Mouse (Mus musculus) adrenal gland, postnatal 4 days (tissue): ENCODE results near the gene Rnf157. TPM values are rescaled to one million over a fixed set of nuclear protein-coding genes. Genes with fewer than 3 reads are reported as not detected.
"Not testable (repeated sequence)": the region's sequence is repeated elsewhere in the genome, so short reads cannot be mapped to it uniquely, and the experiment has no call there.

Source experiments
- DNase-seq, 2 experiments: peaks; one replicate each; pipeline ENCODE4 v3.0.0; 2021 to 2022; ENCODE audit warnings: low spot score in 2 of 2, mixed read lengths in 2 of 2
- total RNA-seq, 2 experiments: library from RNA; stranded (reverse); gene quantifications; 2 replicates each; pipeline ENCODE4 v1.2.3; 2021

Rnf157 gene
- total RNA-seq, 2 experiments from 2014 or later = 20.0 to 22.0 TPM

DNA sequence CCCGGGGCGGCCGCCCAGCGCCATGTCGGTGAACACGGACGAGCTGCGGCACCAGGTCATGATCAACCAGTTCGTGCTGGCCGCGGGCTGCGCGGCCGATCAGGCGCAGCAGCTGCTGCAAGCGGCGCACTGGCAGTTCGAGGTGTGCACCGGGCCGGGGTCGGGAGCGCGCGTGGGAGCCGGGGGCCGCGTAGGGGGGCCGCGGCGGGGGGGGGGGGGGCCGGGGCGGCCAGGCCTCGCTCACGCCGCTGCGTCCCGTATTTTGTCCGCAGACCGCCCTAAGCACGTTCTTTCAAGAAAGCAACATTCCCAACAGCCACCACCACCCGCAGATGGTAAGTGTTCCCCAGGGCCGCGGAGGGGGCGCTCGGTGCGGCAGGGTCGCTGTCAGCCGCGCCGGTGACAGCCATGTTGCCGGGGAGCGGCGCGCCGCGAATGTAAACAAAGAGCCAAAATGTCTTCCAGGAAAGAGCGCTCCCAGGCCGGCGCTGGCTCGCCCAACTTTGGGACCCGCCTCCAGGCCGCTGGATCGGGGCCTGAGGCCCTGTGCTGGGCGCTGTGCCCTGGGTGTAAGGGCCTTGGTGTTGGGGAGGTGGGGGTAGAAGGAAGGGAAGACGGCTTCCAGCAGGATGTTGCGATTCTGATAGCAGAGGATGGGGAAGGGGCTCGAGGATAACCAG, 21.6 kb upstream of the Rnf157 start:
- DNase-seq = no peak

DNA sequence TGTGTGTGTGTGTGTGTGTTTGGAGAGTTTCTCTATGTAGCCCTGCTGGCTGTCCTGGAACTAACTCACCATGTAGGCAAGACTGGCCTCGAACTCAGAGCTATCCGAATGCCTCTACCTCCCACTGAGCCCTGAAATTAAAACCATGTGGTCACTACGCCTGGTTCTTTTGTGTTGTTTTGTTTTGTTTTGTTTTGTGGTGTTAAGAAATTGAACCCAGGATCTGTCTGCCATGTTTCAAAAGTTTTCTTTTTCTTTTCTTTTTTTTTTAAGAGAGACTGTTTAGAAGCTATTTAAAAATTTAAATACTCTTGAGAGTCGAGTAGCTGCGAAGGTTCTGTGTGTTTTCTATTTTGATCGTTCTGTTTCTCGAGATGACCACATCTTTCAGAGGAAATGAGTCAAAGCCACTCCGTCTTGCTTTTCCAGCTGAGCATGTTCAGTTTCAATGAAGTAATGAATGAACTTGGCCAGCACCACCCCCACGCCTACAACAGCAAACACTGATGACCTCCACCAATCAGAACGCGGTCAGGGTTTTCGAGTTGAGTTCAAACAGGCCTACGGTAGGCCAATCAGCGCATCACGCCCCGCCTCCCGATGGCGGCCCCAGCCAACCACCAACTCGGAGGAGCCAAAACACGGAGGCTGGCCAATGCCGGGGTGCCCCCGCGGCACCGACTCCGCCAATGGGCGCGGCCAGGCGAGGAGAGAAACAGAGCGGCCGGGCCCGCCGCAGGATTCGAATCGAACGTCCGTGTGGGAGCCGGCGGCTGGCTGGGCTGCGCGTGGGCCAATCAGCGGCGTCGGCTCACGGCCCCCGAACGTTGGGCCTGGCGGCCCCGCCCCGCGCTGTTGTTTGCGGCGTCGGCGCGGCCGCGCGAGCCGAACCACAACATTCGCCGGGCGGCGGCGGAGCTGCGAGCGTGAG, 20.8 kb upstream of the Rnf157 start, which contains the start of gene Ubald2:
Gene Ubald2, plus strand, starts transcription at position 739 of the 931 bp plus-strand sequence.
- peak; percentile 97 to 99 for DNase-seq

DNA sequence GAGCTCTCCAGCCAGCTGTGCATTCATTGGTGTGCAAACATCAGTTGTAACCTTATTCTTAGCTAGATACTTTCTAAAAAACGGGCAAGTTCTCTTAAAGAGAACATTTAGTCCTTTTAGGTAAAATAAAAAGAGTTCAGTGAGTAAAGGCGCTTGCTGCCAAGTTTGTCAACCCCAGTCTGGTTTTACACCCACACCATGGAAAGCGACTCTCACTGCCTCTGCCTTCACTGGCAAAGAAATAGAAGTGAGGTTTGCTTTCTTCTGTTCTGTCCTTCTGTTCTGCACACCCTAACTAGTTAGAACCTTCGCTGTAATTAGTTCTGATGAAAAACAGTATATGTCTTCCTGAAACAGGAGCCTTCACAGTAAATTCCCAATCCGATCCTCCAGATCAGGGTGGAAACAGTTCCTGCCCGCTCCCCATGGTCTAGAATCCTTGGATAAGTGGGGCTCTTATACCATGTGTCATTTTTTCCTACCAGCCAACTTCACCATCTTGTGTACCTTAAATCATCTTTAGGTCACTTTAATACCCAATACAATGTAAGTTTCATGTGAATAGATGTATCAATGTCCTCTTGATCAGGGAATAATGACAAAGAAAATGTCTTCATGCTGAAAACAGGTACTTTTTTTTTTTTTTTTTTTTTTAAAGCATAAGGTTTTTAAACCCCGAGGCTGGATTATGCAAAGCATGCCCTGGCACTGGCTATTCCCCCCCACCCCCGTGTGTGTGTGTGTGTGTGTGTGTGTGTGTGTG, 19.9 kb upstream of the Rnf157 start:
- DNase-seq = no peak

DNA sequence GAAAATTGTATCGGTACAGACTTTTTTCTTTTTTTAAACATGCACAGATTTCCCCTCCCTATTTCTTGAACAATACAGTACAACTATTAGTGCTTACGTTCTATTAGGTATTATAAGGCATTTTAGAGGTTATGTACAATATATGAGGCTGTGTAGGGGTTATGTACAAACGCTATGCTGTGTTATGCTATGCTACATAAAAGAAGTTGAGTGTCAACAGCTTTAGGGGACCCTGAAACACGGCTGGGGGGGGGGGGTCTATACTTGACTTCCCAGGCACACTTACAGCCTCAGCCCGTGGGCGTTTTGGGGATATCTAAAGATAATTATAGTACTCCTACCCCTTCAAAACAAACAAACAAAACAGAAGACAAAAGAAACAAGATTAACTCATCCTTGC, 19.3 kb upstream of the Rnf157 start:
- DNase-seq = no peak

DNA sequence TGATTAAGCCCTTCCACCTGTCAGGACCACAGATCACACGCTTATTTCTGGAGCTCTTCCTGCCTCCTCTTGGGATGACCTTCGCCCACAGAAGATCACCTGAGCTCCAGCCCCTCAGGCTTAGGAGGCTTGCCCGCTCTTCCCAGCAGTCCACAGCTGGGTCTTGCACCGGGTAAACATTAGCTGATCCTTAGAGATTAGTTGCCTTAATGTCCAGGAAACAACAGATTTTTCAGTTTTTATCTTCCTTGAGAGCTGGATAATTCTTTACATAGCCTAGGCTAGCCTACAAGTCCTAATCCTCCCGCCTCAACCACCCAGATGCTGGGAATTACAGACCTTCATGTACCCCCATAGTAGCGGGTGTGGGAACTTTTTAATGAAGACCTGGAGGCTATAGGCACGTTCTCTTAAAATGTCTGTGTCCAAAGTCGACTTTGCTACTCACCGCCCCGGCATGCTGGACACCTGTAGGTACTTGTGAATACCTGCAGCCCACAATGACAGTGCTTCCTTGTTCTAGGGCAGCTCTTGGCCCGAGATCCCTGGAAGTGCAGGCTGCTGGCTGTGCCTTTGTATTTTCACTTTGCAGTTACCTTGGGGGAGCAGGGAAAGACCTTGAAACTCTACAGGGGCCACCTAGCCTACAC, 18.7 kb upstream of the Rnf157 start:
- no peak for DNase-seq

DNA sequence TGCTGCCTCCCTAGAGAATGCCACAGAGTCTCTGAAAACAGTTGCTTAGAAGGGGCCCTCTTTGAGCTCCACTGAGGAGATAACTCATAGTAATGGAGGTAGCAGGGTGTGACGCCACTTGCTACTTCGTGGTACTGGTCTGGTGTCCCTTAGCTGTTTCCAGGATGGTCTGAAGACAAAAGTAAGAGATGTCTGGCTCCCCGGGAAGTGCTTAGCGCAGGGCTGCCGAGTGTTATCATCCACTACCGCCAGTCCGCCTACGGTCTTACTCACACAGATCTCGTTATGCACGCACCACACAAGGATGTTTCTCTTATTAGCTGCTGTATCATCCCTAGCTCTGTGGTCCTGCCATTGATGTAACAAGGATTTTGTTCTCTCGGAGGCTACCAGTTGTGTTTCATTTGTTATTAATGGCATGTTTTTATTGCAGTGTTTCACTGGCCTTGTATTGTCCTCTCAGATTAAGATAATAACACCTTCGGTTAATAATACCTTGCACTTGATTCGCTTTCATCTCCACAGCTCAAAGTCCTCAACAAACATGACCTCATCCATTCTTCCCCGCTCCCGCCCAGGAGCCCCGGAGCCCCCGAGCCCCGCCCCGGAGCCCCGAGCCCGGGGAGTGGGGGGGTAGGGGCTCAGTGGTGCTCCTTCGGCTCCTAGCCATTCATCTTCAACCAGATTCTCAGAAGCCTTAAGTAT, 18.0 kb upstream of the Rnf157 start:
- no peak for DNase-seq

DNA sequence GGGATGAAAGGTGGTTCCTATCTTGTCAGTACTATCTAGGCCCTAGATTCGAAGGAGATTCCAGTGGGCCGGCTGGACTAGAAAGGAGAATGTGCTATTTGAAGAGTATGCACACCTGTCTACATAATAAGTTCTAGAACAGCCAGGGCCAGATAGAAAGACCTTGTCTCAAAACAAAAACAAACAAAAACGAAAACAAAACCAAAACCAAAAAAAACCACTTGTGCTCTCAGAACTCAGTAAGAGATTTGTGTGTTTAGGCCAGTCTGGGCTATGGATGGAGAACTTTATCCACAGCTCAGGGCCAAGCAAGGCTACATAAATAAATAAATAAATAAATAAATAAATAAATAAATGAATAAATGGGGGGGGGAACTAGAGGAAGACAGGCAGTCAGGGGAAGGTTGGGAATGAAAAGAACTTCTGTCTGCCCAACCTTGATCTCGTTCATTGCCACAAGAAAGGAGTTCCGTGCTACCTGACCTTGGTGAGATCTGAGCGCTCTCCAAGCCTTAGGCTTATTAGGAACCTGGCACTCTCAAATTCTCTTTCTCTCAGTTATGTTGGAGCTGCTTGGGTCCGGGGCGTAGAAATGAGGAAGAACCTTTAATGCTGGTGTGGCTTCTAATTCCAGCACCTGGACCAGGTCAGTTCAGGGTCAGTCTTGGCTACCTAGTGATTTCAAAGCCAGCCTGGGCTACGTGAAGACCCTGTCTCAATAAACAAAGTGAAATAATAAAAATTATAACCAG, 17.2 kb upstream of the Rnf157 start:
- no peak for DNase-seq

DNA sequence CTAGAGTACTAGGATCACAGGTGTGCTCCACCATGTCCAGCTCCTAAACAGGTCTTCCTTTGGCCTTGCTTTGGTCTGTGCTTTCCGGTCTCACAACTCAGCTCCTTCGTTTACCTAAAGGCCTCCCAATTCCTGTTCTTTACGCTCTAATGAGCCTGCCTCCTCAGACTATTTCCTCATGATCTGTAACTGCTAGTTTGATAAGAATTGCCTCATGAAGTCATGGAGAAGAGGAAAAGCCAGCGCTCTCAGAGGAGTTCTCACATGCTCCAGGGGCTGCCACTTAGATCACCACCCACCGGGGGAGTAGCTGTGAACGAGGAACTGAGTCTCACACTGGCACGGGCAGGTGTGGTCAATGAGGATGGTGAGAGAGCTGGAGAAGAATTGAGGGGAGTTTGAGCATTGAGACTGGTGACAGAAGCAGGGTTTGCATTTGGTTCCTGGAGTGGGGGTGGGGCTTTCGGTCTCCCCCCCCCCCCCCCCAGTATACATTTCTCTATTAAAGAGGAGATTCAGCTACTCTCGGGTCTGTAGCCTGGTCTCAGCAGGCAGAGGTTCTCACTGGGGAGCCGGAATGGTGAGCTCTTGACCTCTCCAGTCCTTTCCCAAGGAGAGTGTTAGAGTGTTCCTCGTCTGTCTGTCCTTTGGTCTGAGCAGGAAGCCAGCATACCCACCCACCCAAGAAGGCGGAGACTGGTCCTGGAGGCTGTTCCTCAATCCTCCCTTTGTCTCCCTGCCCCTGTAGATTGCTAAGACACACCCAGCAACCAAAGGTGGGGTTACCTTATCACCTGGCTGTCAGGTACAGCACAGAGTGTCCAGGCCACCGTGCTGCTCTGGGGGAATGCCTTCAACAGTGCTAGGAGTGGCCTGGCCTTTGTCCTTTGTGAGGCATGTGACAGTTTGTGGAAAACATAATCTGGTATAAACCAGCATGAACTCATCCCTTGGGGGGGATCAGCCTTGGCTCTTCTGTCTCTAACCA, 16.3 kb upstream of the Rnf157 start:
- DNase-seq = no peak

DNA sequence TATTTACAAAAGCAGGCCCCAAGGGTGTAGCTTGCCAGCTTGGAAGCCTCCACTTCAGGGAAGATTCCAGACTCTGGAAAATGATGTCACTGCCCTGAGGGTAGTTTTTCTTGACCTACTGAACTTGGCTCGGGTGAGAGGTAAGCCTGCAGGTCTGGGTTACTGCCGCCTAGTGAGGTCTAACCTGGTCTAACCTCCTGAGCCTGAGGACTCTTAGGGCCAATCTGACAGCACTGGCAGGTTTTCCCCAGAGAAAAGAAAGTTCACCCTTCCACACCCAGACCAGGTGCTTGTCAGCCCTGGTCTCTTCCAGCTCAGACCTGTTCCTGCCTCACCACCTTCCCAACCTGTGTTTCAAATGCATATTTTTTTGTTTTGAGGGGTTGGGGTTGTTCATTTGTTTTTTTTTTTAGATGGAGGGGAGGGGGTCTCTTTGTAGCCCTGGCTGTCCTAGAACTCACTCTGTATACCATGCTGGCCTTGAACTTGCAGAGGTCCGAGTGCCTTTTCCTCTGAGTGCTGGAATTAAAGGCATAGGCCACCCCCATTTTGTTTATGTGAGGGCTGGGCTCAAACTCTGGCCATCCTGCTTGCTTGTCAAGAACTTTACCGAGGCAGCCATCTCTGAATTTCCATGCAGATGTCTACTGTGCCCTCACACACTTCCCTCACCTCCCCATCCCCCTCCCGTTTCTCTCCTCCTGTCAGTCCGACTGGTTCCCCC, 14.2 kb upstream of the Rnf157 start:
- DNase-seq = no peak

DNA sequence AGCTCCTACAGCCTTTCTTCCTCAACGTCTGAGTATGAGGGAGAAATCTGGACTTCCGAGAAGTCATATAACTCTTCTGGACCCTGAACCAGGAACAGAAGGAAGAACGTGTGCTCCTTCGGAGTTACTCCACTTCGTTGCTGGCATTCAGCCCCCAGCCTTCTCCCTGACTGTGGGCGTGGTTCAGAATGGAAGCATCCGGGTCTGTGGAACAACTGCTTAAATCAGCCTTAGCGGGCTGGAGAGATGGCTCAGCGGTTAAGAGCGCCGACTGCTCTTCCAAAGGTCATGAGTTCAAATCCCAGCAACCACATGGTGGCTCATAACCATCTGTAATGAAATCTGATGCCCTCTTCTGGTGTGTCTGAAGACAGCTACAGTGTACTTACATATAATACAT, 13.5 kb upstream of the Rnf157 start:
- DNase-seq = not testable (repeated sequence)

DNA sequence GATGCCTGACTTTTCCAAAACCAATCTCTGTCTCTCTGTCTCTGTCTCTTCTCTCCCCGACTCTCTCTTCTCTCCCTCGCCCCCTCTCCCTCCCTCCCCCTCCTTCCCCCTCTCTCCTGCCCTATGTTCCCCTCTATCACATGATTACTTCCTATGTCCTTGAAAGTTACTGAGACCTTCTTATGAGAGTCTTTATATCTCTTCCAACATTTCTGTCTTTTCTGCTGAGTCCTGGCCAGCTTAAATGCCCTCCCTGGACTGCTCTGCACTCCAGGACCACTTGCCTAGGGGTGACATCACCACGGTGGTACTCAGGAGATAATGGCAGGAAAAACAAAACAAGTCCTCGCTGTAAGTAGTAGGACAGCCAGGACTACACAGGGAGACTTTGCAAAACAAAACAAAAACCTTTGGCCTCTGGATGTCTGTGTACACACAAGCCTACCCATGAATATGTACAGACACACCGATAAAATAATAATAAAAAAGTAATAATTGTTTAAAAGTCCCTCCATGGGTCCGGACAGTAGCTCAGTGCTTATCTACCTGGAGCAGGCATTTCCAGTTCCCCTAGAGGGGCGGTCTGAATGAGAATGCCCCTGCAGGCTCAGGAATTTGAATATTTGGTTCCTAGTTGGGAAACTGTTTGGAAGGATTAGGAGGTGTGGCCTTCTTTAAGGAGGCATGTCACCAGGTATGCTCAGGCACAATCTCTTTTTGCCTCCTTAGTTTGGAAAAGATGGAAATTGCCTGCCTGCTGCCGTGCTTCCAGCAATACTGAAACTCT, 12.0 kb upstream of the Rnf157 start:
- no peak for DNase-seq

DNA sequence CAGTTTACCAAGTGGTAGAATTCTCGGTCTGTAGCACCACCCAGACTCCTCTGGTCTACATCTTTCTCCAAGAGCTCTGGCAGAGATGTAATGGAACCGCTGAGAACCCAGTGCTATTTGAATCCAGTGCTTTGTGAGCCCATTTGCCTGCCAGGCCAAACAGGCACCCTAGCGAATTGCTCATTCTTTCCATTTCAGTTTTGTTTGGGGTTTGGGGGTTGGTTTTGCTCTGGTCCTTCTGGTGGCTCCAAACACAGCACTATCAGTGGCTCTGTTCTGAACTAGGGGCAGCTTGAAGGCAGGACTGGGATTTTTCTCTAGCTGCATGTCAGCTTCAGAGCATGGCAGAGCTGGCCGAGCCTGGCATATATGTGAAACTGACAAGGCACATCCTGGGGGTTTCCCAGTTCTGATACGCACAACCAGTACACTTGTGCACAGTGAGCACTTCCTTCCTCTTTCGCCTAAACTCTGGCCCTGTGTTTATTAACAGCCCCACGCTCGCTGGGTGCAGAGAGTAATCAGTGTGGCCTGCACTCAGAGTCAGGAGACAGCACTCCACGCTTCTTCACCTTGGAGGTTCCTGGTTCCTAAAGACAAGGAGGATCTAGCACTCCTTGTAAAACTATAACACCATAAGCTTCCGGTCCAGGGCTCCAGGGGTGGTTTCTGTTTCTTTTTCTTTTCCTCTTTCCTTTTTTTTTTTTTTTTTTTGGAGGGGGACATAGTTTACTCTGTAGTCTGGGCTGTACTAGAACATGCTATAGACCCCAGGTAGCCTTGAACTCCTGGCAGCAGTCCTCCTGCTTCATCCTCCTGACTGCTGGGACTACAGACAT, 11.2 kb upstream of the Rnf157 start:
- no peak for DNase-seq

DNA sequence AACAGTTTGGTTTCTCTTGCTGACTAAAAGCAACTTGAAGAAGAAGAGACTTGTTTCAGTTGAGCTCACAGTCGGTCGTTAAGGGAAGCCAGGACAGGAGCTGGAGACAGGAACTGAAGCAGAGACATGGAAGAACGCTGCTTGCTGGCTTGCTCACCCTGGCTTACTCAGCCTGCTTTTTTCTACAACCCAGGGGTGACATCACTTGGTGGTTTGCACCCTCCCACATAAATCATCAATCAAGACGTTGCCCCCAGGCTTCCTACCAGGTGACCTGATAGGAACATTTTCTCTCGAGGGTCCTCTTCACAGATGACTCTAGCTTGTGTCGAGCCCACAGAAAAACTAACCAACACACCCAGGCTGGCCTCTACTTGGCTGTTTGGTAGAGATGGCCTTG, 10.4 kb upstream of the Rnf157 start:
- no peak for DNase-seq

DNA sequence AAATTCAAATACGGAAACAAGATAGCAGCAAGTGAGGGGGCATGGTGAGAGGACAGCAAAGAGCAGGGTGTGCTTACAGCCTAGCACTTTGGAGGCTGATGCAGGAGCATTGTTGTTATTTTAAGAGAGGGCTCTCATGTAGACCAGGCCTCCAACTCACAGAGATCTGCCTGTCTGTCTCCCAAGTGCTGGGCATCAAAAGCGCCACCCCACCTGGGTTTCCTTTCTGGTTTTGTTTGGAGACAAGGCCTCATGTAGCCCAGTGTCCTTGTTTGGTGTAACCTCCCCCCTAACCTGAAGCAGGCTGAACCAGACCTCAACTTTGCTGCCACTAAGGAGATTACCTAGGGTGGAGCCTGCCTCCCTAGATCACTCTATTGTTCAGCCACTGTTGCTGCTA, 9.7 kb upstream of the Rnf157 start:
- no peak for DNase-seq

DNA sequence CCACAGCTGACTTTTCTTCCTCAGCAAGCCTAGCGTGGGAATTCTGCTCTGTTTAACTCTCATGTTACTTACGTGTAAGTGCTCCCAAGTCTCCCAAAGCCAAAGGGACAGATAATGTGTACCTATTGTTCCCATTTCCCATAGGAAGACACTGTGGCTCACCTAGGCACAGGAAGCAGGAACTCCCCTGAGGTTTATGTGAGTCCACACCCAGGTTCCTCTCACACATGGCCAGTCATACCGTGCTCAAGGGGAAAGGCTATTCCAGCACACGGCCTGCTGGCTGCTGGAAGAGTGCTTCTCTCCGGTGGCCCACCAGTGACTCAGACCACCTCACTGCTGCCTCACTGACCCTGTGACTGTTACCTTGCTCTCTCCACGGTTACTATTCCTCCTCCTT, 8.3 kb upstream of the Rnf157 start:
- no peak for DNase-seq

DNA sequence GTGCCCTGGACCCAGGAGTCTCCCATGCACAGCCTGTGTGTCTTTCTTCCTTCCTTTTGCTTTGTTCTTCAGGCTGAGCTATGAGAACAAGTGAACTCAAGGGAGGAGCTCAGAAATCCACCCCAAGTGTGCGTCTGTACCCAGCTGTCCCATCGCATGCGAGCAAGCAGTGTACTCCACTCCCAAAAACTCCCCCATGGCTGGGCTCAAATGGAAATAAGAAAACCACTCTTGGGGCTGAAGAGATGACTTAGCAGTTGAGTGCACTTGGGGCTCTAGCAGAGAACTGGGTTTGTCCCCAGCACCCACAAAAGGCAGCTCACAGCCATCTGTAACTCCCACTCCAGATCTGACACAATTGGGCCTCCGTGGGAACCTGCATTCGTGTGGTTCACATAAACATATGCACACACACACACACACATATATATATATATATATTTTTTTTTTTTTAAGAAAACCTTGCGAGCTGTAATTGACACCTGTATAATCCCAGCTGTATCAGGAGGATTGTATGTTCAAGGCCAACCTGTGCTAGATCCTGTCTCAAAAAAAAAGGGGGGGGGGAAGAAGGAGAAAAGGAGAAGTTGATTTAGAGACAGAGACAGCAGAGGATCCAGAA, 6.1 kb upstream of the Rnf157 start:
- DNase-seq = no peak
